Mouse (Mus musculus) limb, embryonic 15.5 days (tissue): ENCODE results near the gene 9930021J03Rik. TPM values are rescaled to one million over a fixed set of nuclear protein-coding genes. Genes with fewer than 3 reads are reported as not detected.

Experiments used
- ATAC-seq: fragments of 200-750 bp; cut with Nextera tagmentation; 2 replicates; pipeline ENCODE4 v1.8.0; 2017; ENCODE audit warnings: low read depth, moderate TSS enrichment; ENCODE audit not compliant: insufficient number of reproducible peaks, low FRiP score, low TSS enrichment
- H3K27ac ChIP-seq: fragments of 300-500 bp; sonication (generic); 2 replicates; pipeline ENCODE4 v1.5.1; 2015; ENCODE audit warnings: moderate library complexity, mild to moderate bottlenecking, inconsistent platforms
- H3K27me3 ChIP-seq: fragments of 300-500 bp; sonication (generic); 2 replicates; pipeline ENCODE4 v1.6.1; 2015; ENCODE audit warnings: inconsistent platforms
- H3K36me3 ChIP-seq: fragments of 300-500 bp; sonication (generic); 2 replicates; pipeline ENCODE4 v1.6.1; 2015; ENCODE audit warnings: inconsistent platforms
- H3K4me1 ChIP-seq: fragments of 300-500 bp; sonication (generic); 2 replicates; pipeline ENCODE4 v1.6.1; 2015; ENCODE audit warnings: inconsistent platforms
- H3K4me2 ChIP-seq: fragments of 300-500 bp; sonication (generic); 2 replicates; pipeline ENCODE4 v1.6.1; 2015; ENCODE audit warnings: mild to moderate bottlenecking, inconsistent platforms
- H3K4me3 ChIP-seq: fragments of 300-500 bp; sonication (generic); 2 replicates; pipeline ENCODE4 v1.5.1; 2015; ENCODE audit warnings: mild to moderate bottlenecking, inconsistent platforms
- H3K9ac ChIP-seq: fragments of 300-500 bp; sonication (generic); 2 replicates; pipeline ENCODE4 v1.6.1; 2015; ENCODE audit warnings: inconsistent platforms
- H3K9me3 ChIP-seq: fragments of 300-500 bp; sonication (generic); 2 replicates; pipeline ENCODE4 v1.6.1; 2016; ENCODE audit warnings: inconsistent platforms
- WGBS: fragments of 180-500 bp; shearing (Covaris S2); methylation state at CpG from one replicate; pipeline ENCODE4 v1.1.7; 2015; 5-methylcytosine and 5-hydroxymethylcytosine counted together
- polyA plus RNA-seq: library from polyadenylated mRNA; unstranded; fragments of >200 nt; fragmentation: Nextera tagmentation; extraction: Ambion mirVana; gene quantifications from 2 replicates; pipeline ENCODE4 v1.2.1, GENCODE M21; 2015

The 9930021J03Rik gene
- polyA plus RNA-seq, 1 experiment from 2014 or later: 5.0 TPM

- Histone ChIP-seq H3K27ac (no peak overlapping the region), H3K36me3 (no peaks in the 10 kb centered on the region), H3K4me2 (no peak overlapping the region), H3K4me3 (no peak overlapping the region), H3K4me1 (no peaks in the 10 kb centered on the region), H3K9ac (no peak overlapping the region), H3K9me3 (no peaks in the 10 kb centered on the region), H3K27me3 (no peaks in the 10 kb centered on the region)
- no peak for ATAC-seq
- 80% methylated on average over 3 of the region's 3 CpGs for WGBS
Measured at GRCm38 (mm10) chr19:29797371-29797770, 8.4 kb downstream of the 9930021J03Rik start.

GRCm38 (mm10) chr19:29787997-29788396 is 17.8 kb downstream of the 9930021J03Rik start:
- no peak overlapping the region for H3K27ac ChIP-seq
- H3K4me1 ChIP-seq: no peaks in the 10 kb centered on the region
- no peaks in the 10 kb centered on the region for H3K27me3 ChIP-seq
- H3K36me3 ChIP-seq: peaks cover 3% of the 10 kb centered on the region
- no peak overlapping the region for H3K9ac ChIP-seq
- no peak overlapping the region for H3K4me2 ChIP-seq
- no peak overlapping the region for H3K4me3 ChIP-seq
- H3K9me3 ChIP-seq: no peaks in the 10 kb centered on the region
- no peak for ATAC-seq

GRCm38 (mm10) chr19:29782914-29783313 is 22.9 kb downstream of the 9930021J03Rik start:
- 82% methylated on average over 2 of the region's 2 CpGs for WGBS

GRCm38 (mm10) chr19:29753939-29754338 is 51.9 kb downstream of the 9930021J03Rik start:
- no peak overlapping the region for H3K9ac ChIP-seq
- ATAC-seq: no peak
- no peaks in the 10 kb centered on the region for H3K36me3 ChIP-seq
- 77% methylated on average over 2 of the region's 2 CpGs for WGBS
- H3K27me3 ChIP-seq: no peaks in the 10 kb centered on the region
- H3K4me1 ChIP-seq: no peaks in the 10 kb centered on the region
- H3K27ac ChIP-seq: no peak overlapping the region
- no peaks in the 10 kb centered on the region for H3K9me3 ChIP-seq
- no peak overlapping the region for H3K4me3 ChIP-seq
- H3K4me2 ChIP-seq: no peak overlapping the region

More at GRCm38 (mm10) chr19:29782914-29783313, 22.9 kb downstream of the 9930021J03Rik start:
- H3K27ac ChIP-seq: no peak overlapping the region
- no peaks in the 10 kb centered on the region for H3K27me3 ChIP-seq
- H3K9ac ChIP-seq: no peak overlapping the region
- H3K4me2 ChIP-seq: no peak overlapping the region
- no peaks in the 10 kb centered on the region for H3K9me3 ChIP-seq
- no peaks in the 10 kb centered on the region for H3K4me1 ChIP-seq
- H3K36me3 ChIP-seq: peaks cover 3% of the 10 kb centered on the region
- H3K4me3 ChIP-seq: no peak overlapping the region
- no peak for ATAC-seq

- no peak for ATAC-seq
- Histone ChIP-seq H3K27ac (no peak overlapping the region), H3K27me3 (no peaks in the 10 kb centered on the region), H3K4me2 (no peak overlapping the region), H3K36me3 (peaks cover 3% of the 10 kb centered on the region; the same call in 1 of the 2 replicates), H3K4me3 (no peak overlapping the region), H3K4me1 (no peaks in the 10 kb centered on the region), H3K9ac (no peak overlapping the region), H3K9me3 (no peaks in the 10 kb centered on the region)
- 95% methylated on average over 3 of the region's 3 CpGs for WGBS
Measured at GRCm38 (mm10) chr19:29750994-29751393, 54.8 kb downstream of the 9930021J03Rik start.

- Histone ChIP-seq H3K27me3 (no peaks in the 10 kb centered on the region), H3K27ac (no peak overlapping the region), H3K4me1 (no peaks in the 10 kb centered on the region), H3K4me3 (no peak overlapping the region), H3K4me2 (no peak overlapping the region), H3K36me3 (peaks cover 3% of the 10 kb centered on the region; the same call in 1 of the 2 replicates), H3K9ac (no peak overlapping the region), H3K9me3 (no peaks in the 10 kb centered on the region)
- ATAC-seq: no peak
- 65% methylated on average over 5 of the region's 5 CpGs for WGBS
Measured at GRCm38 (mm10) chr19:29743531-29743930, 62.3 kb downstream of the 9930021J03Rik start.

- WGBS: 80% methylated on average over 1 of the region's 1 CpGs
- Histone ChIP-seq H3K4me3 (no peak overlapping the region), H3K9ac (no peak overlapping the region), H3K36me3 (no peaks in the 10 kb centered on the region), H3K4me2 (no peak overlapping the region), H3K4me1 (no peaks in the 10 kb centered on the region), H3K27ac (no peak overlapping the region), H3K9me3 (no peaks in the 10 kb centered on the region), H3K27me3 (no peaks in the 10 kb centered on the region)
- no peak for ATAC-seq
Measured at GRCm38 (mm10) chr19:29740661-29741060, 65.1 kb downstream of the 9930021J03Rik start.

GRCm38 (mm10) chr19:29739608-29740007 is 66.2 kb downstream of the 9930021J03Rik start:
- Histone ChIP-seq H3K4me1 (no peaks in the 10 kb centered on the region), H3K36me3 (no peaks in the 10 kb centered on the region), H3K27ac (no peak overlapping the region), H3K27me3 (no peaks in the 10 kb centered on the region), H3K9me3 (no peaks in the 10 kb centered on the region), H3K4me2 (no peak overlapping the region), H3K4me3 (no peak overlapping the region), H3K9ac (no peak overlapping the region)
- no peak for ATAC-seq
- WGBS: 88% methylated on average over 2 of the region's 2 CpGs

GRCm38 (mm10) chr19:29735421-29735820 is 70.4 kb downstream of the 9930021J03Rik start:
- no peaks in the 10 kb centered on the region for H3K9me3 ChIP-seq
- H3K4me2 ChIP-seq: no peak overlapping the region
- WGBS: 63% methylated on average over 3 of the region's 3 CpGs
- H3K9ac ChIP-seq: no peak overlapping the region
- H3K27ac ChIP-seq: no peak overlapping the region
- no peaks in the 10 kb centered on the region for H3K36me3 ChIP-seq
- no peak for ATAC-seq
- H3K4me1 ChIP-seq: no peaks in the 10 kb centered on the region
- H3K27me3 ChIP-seq: no peaks in the 10 kb centered on the region
- no peak overlapping the region for H3K4me3 ChIP-seq

GRCm38 (mm10) chr19:29718476-29718875 is 87.3 kb downstream of the 9930021J03Rik start:
- Histone ChIP-seq H3K4me1 (no peaks in the 10 kb centered on the region), H3K27ac (no peak overlapping the region), H3K4me3 (no peak overlapping the region), H3K4me2 (no peak overlapping the region), H3K27me3 (no peaks in the 10 kb centered on the region), H3K9me3 (no peaks in the 10 kb centered on the region), H3K9ac (no peak overlapping the region), H3K36me3 (peaks cover 38% of the 10 kb centered on the region)
- ATAC-seq: no peak
- WGBS: 96% methylated on average over 3 of the region's 3 CpGs

GRCm38 (mm10) chr19:29717854-29718253 is 87.9 kb downstream of the 9930021J03Rik start:
- WGBS: 89% methylated on average over 3 of the region's 3 CpGs
- H3K4me1 ChIP-seq: no peaks in the 10 kb centered on the region
- H3K27ac ChIP-seq: no peak overlapping the region
- no peak for ATAC-seq
- H3K4me2 ChIP-seq: no peak overlapping the region
- H3K9me3 ChIP-seq: no peaks in the 10 kb centered on the region
- H3K27me3 ChIP-seq: no peaks in the 10 kb centered on the region
- H3K4me3 ChIP-seq: no peak overlapping the region
- H3K9ac ChIP-seq: no peak overlapping the region
- peaks cover 38% of the 10 kb centered on the region for H3K36me3 ChIP-seq

GRCm38 (mm10) chr19:29713451-29713850 is 92.3 kb downstream of the 9930021J03Rik start:
- Histone ChIP-seq H3K36me3 (peaks cover 26% of the 10 kb centered on the region), H3K9ac (no peak overlapping the region), H3K27me3 (no peaks in the 10 kb centered on the region), H3K4me2 (no peak overlapping the region), H3K4me3 (no peak overlapping the region), H3K27ac (no peak overlapping the region), H3K9me3 (no peaks in the 10 kb centered on the region), H3K4me1 (no peaks in the 10 kb centered on the region)
- no peak for ATAC-seq
- 79% methylated on average over 4 of the region's 4 CpGs for WGBS

- Histone ChIP-seq H3K36me3 (no peaks in the 10 kb centered on the region), H3K27ac (no peak overlapping the region), H3K27me3 (no peaks in the 10 kb centered on the region), H3K4me2 (no peak overlapping the region), H3K4me3 (no peak overlapping the region), H3K9ac (no peak overlapping the region), H3K9me3 (no peaks in the 10 kb centered on the region), H3K4me1 (0 out of 2 replicates have a peak, but pooled peaks cover 3% of the 10 kb centered on the region)
- ATAC-seq: no peak
- WGBS: 75% methylated on average over 3 of the region's 3 CpGs
Measured at GRCm38 (mm10) chr19:29709461-29709860, 96.3 kb downstream of the 9930021J03Rik start.
